8 mouse cellular contexts compared by ENCODE assay signal in the genomic region with DNA sequence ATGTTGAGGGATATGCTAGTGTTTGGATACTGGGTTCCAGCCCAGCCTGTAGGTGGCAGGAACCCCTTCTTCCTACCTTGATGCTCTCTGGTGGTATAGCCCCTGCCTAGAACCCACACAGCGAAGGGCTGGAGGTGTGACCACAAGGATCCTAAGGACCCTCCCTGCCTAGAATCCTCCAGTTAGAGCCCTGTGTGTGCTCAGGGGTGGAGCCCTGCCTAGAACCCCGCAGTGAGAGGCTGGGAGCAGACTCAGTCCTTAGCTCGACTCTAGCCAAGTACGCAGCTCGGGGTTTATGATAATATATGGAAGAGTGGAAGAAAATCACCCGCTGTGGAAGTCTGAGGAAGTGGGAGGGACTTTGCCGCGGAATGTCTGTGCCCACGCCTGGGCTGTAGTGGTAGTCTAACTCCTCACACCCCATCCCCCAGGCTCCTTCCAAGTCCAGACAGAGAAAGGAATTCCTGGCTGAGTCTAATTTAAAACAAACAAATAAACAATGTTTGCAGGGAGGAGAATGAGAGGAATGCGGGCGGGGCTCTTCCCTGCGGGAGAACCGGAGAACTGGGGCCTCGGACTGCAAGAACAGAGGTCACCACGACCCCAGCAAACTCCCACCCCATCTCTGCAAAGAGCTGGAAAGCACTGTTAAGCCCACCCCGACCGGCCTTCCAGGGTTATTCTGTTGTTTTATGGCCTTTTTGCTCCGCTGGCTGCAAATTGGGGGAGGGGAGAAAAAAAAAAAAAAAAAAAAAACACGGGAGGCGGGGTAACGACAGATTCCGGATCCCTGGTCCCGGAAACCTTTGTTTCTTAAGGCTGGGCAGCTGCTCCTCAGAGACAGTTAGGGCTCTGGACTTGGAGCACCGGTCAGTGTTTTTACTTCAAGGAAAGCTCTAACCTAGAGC. TPM values are rescaled to one million over a fixed set of nuclear protein-coding genes. Genes with fewer than 3 reads are reported as not detected.
A peak's percentile ranks its signal among the peaks of the same experiment; 100 is the strongest.
DNase-seq lines count a peak whose midpoint lies in the region; ATAC-seq and TF ChIP-seq lines count a peak whose summit lies in the region.

No protein-coding gene starts in this region.

- WGBS in forebrain, embryonic 13.5 days, result 3% methylated on average over 24 of the region's 24 CpGs
- WGBS in lung, embryonic 14.5 days, result under 1% methylated on average over 24 of the region's 24 CpGs

- peak; percentile 80 for ATAC-seq in forebrain, embryonic 13.5 days
- ATAC-seq in lung, embryonic 14.5 days (ENCODE audit: insufficient read depth), result peak; percentile 95
- ATAC-seq in neutrophil, adult 5-6 weeks (ENCODE audit: extremely low read depth, insufficient number of reproducible peaks, low FRiP score, poor library complexity, severe bottlenecking), result 0 out of 2 replicates have a peak, but pooled peaks have one; percentile 16
- no peak for ATAC-seq in inflammation-experienced regulatory T-cells, adult 6 months

- H3K4me3 ChIP-seq in E14TG2a.4 (replicated peaks; ENCODE audit: low read length), result peak overlapping the region; percentile 62
- peak overlapping the region; percentile 36 for H3K4me3 ChIP-seq in forebrain, embryonic 13.5 days
- peak overlapping the region; percentile 38 for H3K4me3 ChIP-seq in lung, embryonic 14.5 days (ENCODE audit: low read depth, low read length)

- no peaks in the 10 kb centered on the region for H3K36me3 ChIP-seq in E14TG2a.4 (ENCODE audit: insufficient read depth, low read length)
- no peaks in the 10 kb centered on the region for H3K36me3 ChIP-seq in forebrain, embryonic 13.5 days (ENCODE audit: poor library complexity, severe bottlenecking)
- no peaks in the 10 kb centered on the region for H3K36me3 ChIP-seq in lung, embryonic 14.5 days (ENCODE audit: insufficient read depth)

- DNase-seq in brain, adult 2 months (ENCODE audit: low read depth, low spot score), result peak; percentile 94
- DNase-seq in heart, postnatal 14 days, result peak; percentile 63 to 71
- DNase-seq in layer of hippocampus, adult 11-12 months (ENCODE audit: low spot score), result peak; percentile 68
- DNase-seq in lung, embryonic 14.5 days, result peak; percentile 91

- peaks cover 7% of the 10 kb centered on the region for H3K27me3 ChIP-seq in E14TG2a.4 (ENCODE audit: insufficient read depth, low read length)
- 0 out of 2 replicates have a peak, but pooled peaks cover 3% of the 10 kb centered on the region for H3K27me3 ChIP-seq in forebrain, embryonic 13.5 days
- no peaks in the 10 kb centered on the region for H3K27me3 ChIP-seq in lung, embryonic 14.5 days (ENCODE audit: insufficient read depth, low read length)

- H3K4me1 ChIP-seq in E14TG2a.4 (replicated peaks; ENCODE audit: low read depth, low read length), result peaks cover 54% of the 10 kb centered on the region
- H3K4me1 ChIP-seq in forebrain, embryonic 13.5 days, result peaks cover 27% of the 10 kb centered on the region
- H3K4me1 ChIP-seq in lung, embryonic 14.5 days (ENCODE audit: insufficient read depth), result peaks cover 9% of the 10 kb centered on the region; the same call in 1 of the 2 replicates

- peak overlapping the region; percentile 49 for H3K27ac ChIP-seq in forebrain, embryonic 13.5 days
- H3K27ac ChIP-seq in lung, embryonic 14.5 days (ENCODE audit: low read depth), result peak overlapping the region; percentile 94

- intact Hi-C loops in heart, postnatal 14 days (cut with DNase I), result loop anchor here (2.0 kb wide), 1 partner anchor 16 kb away; no protein-coding TSS in a partner anchor

- H3K9me3 ChIP-seq in E14TG2a.4 (ENCODE audit: low read length), result no peaks in the 10 kb centered on the region
- no peaks in the 10 kb centered on the region for H3K9me3 ChIP-seq in forebrain, embryonic 13.5 days (replicated peaks)
- no peaks in the 10 kb centered on the region for H3K9me3 ChIP-seq in lung, embryonic 14.5 days (ENCODE audit: low read depth, low read length)

- H3K4me2 ChIP-seq in forebrain, embryonic 13.5 days, result peak overlapping the region; percentile 67
- H3K4me2 ChIP-seq in lung, embryonic 14.5 days, result peak overlapping the region; percentile 80

- no peak for TF ChIP-seq CTCF in E14TG2a.4 (conservative IDR thresholded peaks at IDR 0.05; ENCODE audit: low read length)
- peak; percentile 39; the same call in 1 of the 2 replicates for TF ChIP-seq CTCF in lung, embryonic 14.5 days (IDR thresholded peaks at IDR 0.05; ENCODE audit: low read depth)

- H3K9ac ChIP-seq in forebrain, embryonic 13.5 days, result peak overlapping the region; percentile 58
- peak overlapping the region; percentile 59 for H3K9ac ChIP-seq in lung, embryonic 14.5 days

RNA-seq across cellular contexts. Expression of a gene that starts 13.3 kb away (rescaled TPM):
- polyA plus RNA-seq in forebrain, embryonic 13.5 days (2015; fragmentation: Nextera tagmentation; extraction: Ambion mirVana), result 148 and 171 TPM in 2 replicates
- 10 to 100 TPM; 82.2 TPM for total RNA-seq in heart, postnatal 14 days (2021)
- polyA plus RNA-seq in lung, embryonic 14.5 days (2014; fragmentation: Nextera tagmentation; extraction: Ambion mirVana), result 355 and 366 TPM in 2 replicates
- 101 and 117 TPM in 2 replicates for total RNA-seq in neutrophil, adult 5-6 weeks (2017)
- polyA plus RNA-seq in inflammation-experienced regulatory T-cells, adult 6 months (2017; shearing (Covaris generic)), result 100 to 1,000 TPM in 2 of 3 experiments, 10 to 100 TPM in 1; 97.4 to 169 (median 149) TPM

RNA-seq across cellular contexts. Expression of a gene that starts 20.1 kb away (rescaled TPM):
- 0.71 and 1.1 TPM in 2 replicates for polyA plus RNA-seq in forebrain, embryonic 13.5 days (2015; fragmentation: Nextera tagmentation; extraction: Ambion mirVana)
- total RNA-seq in heart, postnatal 14 days (2021), result under 1 TPM; 0.26 to 0.54 TPM
- 5.0 and 6.1 TPM in 2 replicates for polyA plus RNA-seq in lung, embryonic 14.5 days (2014; fragmentation: Nextera tagmentation; extraction: Ambion mirVana)
- total RNA-seq in neutrophil, adult 5-6 weeks (2017), result 1.0 and 1.4 TPM in 2 replicates
- polyA plus RNA-seq in inflammation-experienced regulatory T-cells, adult 6 months (2017; shearing (Covaris generic)), result not detected

RNA-seq across cellular contexts. Expression of a gene that starts 33.4 kb away (rescaled TPM):
- polyA plus RNA-seq in forebrain, embryonic 13.5 days (2015; fragmentation: Nextera tagmentation; extraction: Ambion mirVana), result 12.8 and 15.9 TPM in 2 replicates
- total RNA-seq in heart, postnatal 14 days (2021), result under 1 TPM in 1 of 2 experiments, not detected in 1; 0.29 TPM
- polyA plus RNA-seq in lung, embryonic 14.5 days (2014; fragmentation: Nextera tagmentation; extraction: Ambion mirVana), result 3.5 and 3.7 TPM in 2 replicates
- not detected in 2 replicates for total RNA-seq in neutrophil, adult 5-6 weeks (2017)
- not detected for polyA plus RNA-seq in inflammation-experienced regulatory T-cells, adult 6 months (2017; shearing (Covaris generic))

RNA-seq across cellular contexts. Expression of a gene that starts 33.5 kb away (rescaled TPM):
- polyA plus RNA-seq in forebrain, embryonic 13.5 days (2015; fragmentation: Nextera tagmentation; extraction: Ambion mirVana), result 290 and 308 TPM in 2 replicates
- total RNA-seq in heart, postnatal 14 days (2021), result under 1 TPM; 0.20 to 0.29 TPM
- 31.3 and 37.4 TPM in 2 replicates for polyA plus RNA-seq in lung, embryonic 14.5 days (2014; fragmentation: Nextera tagmentation; extraction: Ambion mirVana)
- 0.93 and 1.7 TPM in 2 replicates for total RNA-seq in neutrophil, adult 5-6 weeks (2017)
- polyA plus RNA-seq in inflammation-experienced regulatory T-cells, adult 6 months (2017; shearing (Covaris generic)), result 1 to 10 TPM; 1.6 to 3.3 (median 2.2) TPM

RNA-seq across cellular contexts. Expression of a gene that starts 45.1 kb away (rescaled TPM):
- polyA plus RNA-seq in forebrain, embryonic 13.5 days (2015; fragmentation: Nextera tagmentation; extraction: Ambion mirVana), result 0.24 TPM in 1 of 2 replicates, not detected in the other
- total RNA-seq in heart, postnatal 14 days (2021), result not detected
- 0.18 and 0.26 TPM in 2 replicates for polyA plus RNA-seq in lung, embryonic 14.5 days (2014; fragmentation: Nextera tagmentation; extraction: Ambion mirVana)
- not detected in 2 replicates for total RNA-seq in neutrophil, adult 5-6 weeks (2017)
- not detected for polyA plus RNA-seq in inflammation-experienced regulatory T-cells, adult 6 months (2017; shearing (Covaris generic))
